Mouse (Mus musculus) kidney, postnatal 25 days (tissue): Measurements from ENCODE around the gene Rictor.
"Not testable (repeated sequence)": the region's sequence is repeated elsewhere in the genome, so short reads cannot be mapped to it uniquely, and the experiment has no call there.

Experiments
- DNase-seq, 2 experiments: peaks; one replicate each; pipeline ENCODE4 v3.0.0; 2021; ENCODE audit warnings: mixed read lengths in 2 of 2

The Rictor gene

GRCm38 (mm10) chr15:6739180-6739579 lies 31.0 kb downstream of the Rictor start:
- no peak for DNase-seq

DNA sequence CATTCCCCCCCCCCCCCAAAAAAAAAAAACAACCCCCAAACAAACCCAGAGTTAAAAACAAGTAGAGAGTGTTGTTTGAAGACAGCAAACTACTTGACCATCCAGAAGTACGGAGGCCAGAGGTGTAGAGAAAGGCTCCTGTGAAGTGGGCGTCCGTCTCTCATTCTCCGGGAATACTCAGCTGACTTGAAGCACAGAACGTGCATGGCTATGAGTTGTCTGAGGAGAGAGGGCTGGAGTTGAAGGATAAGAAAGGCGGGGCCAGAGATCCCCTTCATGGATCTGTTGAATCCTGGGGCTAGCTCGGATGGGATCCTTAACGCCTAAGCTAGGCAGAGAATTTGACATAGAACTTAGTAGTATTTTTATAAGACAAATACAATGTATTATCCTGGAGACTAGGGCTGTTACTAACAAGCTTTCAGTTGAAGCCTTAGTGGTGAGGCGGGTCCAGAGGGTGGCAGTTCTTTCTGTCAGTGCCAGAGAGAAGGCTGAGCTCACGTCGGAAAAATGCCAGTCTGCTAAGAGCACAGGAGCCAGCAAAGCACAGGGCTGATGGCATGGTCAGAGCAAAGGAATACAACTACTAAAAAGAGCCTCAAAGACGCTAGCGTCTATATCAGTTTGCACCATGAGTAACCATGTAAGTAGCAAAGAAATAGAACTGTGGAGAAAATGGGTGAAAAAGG lies 34.3 kb downstream of the Rictor start:
- no peak for DNase-seq

DNA sequence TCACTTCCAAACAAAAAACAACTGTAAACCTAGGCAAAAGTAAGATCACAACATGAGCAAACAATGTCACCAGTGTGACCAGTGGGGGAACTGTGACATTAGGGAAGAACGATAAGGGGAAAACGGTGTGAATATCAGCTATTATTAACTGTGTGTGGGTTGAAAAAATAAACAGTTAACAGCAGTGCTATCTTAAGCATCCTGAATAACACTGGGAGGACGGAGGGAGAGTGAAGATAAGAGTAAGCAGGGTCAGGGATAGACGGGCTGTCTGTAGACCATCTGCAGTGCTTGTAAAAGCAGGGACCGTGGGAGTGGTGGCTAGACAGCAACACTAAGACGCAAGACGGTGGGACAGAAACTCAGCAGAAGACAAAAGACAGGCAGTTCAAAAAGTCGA lies 35.5 kb downstream of the Rictor start:
- no peak for DNase-seq

DNA sequence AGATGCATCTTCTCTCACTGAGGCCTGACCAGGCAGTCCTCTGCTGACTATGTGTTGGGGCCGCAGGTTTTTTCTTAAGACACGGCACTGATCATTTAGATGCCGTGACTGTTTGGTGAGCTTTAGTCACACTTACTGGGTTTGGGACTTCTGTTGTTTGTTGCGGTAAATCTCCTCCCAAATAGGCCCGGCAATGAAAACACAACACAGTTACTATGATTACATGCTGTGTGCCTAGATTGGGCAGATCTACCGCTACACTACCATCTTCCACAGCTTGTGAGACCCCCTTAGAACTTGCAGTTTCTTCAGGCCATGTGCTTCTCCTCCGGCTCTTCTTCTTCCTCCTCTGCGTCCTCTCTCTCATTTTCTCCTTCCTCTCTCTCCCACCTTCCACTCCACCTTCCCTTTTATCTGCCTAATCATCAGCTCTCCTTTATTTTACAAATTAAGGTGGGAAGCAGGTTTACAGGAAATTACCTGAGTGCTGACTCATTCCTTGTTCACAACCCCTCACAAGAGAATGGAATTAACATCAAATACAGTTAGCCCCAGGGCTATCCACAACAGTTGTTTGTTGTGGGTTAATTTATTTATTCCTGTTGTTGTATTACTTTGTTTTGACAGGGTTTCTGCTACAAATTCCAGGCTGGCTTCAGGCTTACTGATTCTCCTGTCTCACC lies 38.3 kb downstream of the Rictor start:
- not testable (repeated sequence) for DNase-seq

GRCm38 (mm10) chr15:6747001-6747400 lies 38.8 kb downstream of the Rictor start:
- DNase-seq: no peak

DNA sequence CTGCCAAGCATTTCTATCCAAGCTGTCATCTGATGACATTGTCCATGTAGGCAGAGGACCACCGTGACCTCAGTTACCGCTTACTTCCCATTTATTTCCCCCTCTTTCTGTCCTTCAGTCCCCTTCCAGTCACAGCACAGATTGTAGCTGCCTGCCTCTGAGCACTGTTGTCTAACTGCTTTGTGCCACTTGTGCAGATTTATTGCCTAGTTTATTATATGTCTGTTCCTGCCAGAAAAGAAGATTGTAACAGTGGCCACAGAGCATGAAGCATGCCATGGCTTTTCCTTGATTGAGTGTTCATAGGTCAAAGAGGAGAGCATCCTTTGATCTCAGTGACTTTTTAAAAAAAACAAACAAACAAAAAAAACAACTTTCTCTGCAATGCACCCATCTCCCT lies 46.2 kb downstream of the Rictor start:
- DNase-seq: no peak

- no peak for DNase-seq
Measured at GRCm38 (mm10) chr15:6772265-6772664, 64.1 kb downstream of the Rictor start.

GRCm38 (mm10) chr15:6786212-6786611 lies 78.0 kb downstream of the Rictor start:
- no peak for DNase-seq

DNA sequence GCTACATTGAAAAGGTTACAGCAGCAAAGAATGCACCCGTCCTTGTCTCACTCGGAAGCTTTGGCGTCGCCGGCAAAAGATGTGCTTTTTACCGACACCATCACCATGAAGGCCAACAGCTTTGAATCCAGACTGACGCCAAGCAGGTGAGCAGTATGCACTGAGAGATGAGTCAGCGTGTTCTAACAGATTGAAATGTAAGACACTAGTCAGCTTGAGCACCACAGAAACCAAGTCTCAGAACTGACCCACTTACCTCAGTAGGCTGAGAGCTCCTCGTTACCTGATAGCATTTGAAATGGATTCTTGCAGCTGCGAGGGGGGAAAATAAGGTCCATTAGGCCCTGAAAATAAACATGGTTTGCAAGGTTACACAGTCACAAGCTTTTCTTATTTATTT lies 79.1 kb downstream of the Rictor start:
- no peak for DNase-seq

DNA sequence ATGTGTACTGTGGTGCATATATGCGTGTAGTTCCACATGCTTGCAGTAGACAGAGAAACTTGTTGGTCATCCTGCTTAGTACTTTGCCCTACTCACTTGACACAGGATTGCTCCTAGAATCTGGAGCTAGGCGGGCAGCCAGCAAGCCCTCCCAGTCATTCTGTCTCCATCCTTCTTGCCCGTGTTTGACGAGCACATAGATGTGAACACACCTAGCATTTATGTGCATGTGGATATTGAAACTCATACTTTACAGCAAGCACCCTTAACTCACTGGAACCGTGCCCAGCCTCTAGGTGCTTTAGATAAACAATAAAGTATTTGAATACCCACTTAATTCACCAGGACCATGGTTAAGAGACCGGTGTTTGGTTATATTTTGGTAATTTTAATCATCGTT lies 81.8 kb downstream of the Rictor start:
- DNase-seq: no peak

DNA sequence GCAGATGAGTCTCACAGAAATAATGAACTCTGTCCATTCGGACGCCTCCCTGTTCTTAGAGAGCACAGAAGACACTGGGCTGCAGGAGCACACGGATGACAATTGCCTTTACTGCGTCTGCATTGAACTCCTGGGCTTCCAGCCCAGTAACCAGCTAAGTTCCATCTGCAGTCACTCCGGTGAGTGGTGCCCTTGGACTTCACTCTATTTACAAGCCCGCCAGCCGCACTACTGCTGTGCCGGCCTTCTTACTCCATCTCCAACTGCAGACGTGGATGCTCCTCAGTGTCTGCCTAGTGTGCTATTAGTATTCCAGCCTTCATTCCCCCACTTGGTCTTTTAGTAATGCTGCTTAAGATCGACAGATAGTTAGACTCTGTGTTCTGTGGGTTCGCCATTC lies 83.5 kb downstream of the Rictor start:
- DNase-seq: no peak

DNA sequence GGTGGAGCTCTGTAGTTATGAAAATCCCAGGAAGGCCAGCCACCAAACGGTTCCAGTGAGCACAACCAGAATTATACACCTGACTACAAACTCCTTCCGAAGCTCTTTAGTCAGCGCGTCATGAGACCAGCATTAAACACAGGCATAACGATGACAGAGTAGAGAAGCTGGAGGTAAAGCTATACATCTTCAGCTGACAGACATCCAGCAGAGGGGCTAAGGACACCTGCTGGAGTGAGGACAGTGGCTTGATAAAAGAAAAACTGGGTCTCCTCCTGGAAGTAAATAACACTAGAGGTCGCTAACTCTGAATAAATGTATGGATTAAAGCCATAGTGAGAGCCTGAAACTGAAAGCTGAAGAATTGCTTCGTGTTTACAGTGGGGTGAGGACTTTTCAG lies 84.7 kb downstream of the Rictor start:
- no peak for DNase-seq

DNA sequence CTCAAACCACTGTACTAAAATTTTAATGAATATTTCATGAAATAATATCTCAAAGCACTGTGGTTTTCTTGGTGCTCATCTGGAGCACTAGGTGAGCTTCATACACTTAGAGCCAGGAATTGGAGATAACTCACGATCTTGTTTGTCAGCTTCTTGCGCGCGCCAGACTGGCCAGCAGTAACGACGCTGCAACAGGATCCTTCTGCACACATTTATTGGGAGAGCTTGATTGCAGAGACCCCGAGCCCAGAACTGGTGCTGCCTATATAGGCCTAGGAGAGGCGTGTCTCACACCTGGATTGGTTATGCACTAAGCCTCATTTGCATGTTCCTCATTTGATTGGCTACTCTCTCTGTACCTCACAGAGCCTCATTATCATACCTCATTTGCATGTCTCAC lies 93.0 kb downstream of the Rictor start:
- not testable (repeated sequence) for DNase-seq

DNA sequence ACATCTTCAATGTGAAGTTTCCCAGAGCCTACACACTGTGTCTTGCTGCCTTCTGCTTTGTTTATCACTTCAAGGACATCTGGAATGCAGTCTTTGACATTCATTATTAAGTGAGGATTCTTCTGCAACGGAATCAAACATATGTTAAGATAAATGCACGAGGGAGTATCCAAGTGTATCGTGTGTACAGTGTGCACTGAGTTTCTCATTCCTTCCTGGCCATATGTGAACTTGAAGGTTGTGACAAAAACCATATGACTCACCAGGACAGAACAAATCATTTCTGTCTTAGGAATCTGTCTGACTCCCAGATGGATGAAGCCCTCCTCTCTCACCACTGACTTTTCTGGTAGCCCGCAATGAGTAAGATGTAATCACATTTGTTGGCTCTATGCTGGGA lies 107.6 kb downstream of the Rictor start:
- no peak for DNase-seq

- DNase-seq: peak in 1 of 2 experiments; percentile 14
Measured at GRCm38 (mm10) chr15:6840199-6840598, 132.0 kb downstream of the Rictor start.

- no peak for DNase-seq
Measured at GRCm38 (mm10) chr15:6849851-6850250, 141.7 kb downstream of the Rictor start.
